Mouse (Mus musculus) hindbrain, postnatal 0 days (tissue): ENCODE results near the gene Mrpl11. TPM values are rescaled to one million over a fixed set of nuclear protein-coding genes. Genes with fewer than 3 reads are reported as not detected.
A peak's percentile ranks its signal among the peaks of the same experiment; 100 is the strongest.
"Not testable (repeated sequence)": the region's sequence is repeated elsewhere in the genome, so short reads cannot be mapped to it uniquely, and the experiment has no call there.

ENCODE experiments used
- ATAC-seq: fragments of 200-750 bp; cut with Nextera tagmentation; 2 replicates; pipeline ENCODE4 v1.8.0; 2017; ENCODE audit warnings: mild to moderate bottlenecking, moderate TSS enrichment, moderate library complexity
- DNase-seq: peaks from one replicate; pipeline ENCODE4 v3.0.0-alpha.2; 2015; ENCODE audit warnings: low spot score
- H3K27ac ChIP-seq: fragments of 300-500 bp; sonication (generic); 2 replicates; pipeline ENCODE4 v1.5.1; 2014; ENCODE audit warnings: mild to moderate bottlenecking
- H3K27me3 ChIP-seq: fragments of 300-500 bp; sonication (generic); 2 replicates; pipeline ENCODE4 v1.6.1; 2014; ENCODE audit warnings: low read length, mixed read lengths; ENCODE audit not compliant: insufficient read depth
- H3K36me3 ChIP-seq: fragments of 300-500 bp; sonication (generic); 2 replicates; pipeline ENCODE4 v1.6.1; 2014; ENCODE audit warnings: low read length, mixed read lengths; ENCODE audit not compliant: insufficient read depth
- H3K4me1 ChIP-seq: fragments of 300-500 bp; sonication (generic); 2 replicates; pipeline ENCODE4 v1.6.1; 2014; ENCODE audit warnings: antibody characterized with exemption, low read length, mixed read lengths; ENCODE audit not compliant: insufficient read depth
- H3K4me2 ChIP-seq: fragments of 300-500 bp; sonication (generic); 2 replicates; pipeline ENCODE4 v1.6.1; 2014; ENCODE audit warnings: low read depth, mild to moderate bottlenecking, low read length, moderate library complexity, mixed read lengths
- H3K4me3 ChIP-seq: fragments of 300-500 bp; sonication (generic); 2 replicates; pipeline ENCODE4 v1.5.1; 2014; ENCODE audit warnings: low read length
- H3K9ac ChIP-seq: fragments of 300-500 bp; sonication (generic); replicated peaks from 2 replicates; pipeline ENCODE4 v1.6.1; 2014; ENCODE audit warnings: mild to moderate bottlenecking, low read length, moderate library complexity, mixed read lengths
- H3K9me3 ChIP-seq: fragments of 300-500 bp; sonication (generic); 2 replicates; pipeline ENCODE4 v1.6.1; 2016; ENCODE audit warnings: low read length, mixed read lengths
- CTCF ChIP-seq: IDR thresholded peaks from 2 replicates; pipeline ENCODE4 v1.5.1; 2016; ENCODE audit warnings: antibody characterized with exemption, control low read depth, low read depth
- WGBS: fragments of 180-500 bp; shearing (Covaris S2); extraction: QIAGEN DNeasy Blood & Tissue Kit; methylation state at CpG from one replicate; pipeline ENCODE4 v1.1.7; 2014; 5-methylcytosine and 5-hydroxymethylcytosine counted together
- polyA plus RNA-seq: library from polyadenylated mRNA; unstranded; fragments of >200 nt; fragmentation: Nextera tagmentation; extraction: Ambion mirVana; gene quantifications from 2 replicates; pipeline ENCODE4 v1.2.1, GENCODE M21; 2015
- total RNA-seq: library from RNA; depleted of rRNA; stranded (reverse); fragments of >200 nt; gene quantifications from 2 replicates; pipeline ENCODE4 v1.2.3, GENCODE M21; 2014

Mrpl11 gene
- total and polyA plus RNA-seq, 2 experiments from 2014 or later, result 83.5 to 139 TPM

- no peaks in the 10 kb centered on the region for H3K27me3 ChIP-seq
- no peak overlapping the region for H3K9ac ChIP-seq
- peaks cover 16% of the 10 kb centered on the region for H3K4me1 ChIP-seq
- TF ChIP-seq CTCF, result no peak
- H3K36me3 ChIP-seq, result peaks cover 2% of the 10 kb centered on the region; the same call in 1 of the 2 replicates
- no peaks in the 10 kb centered on the region for H3K9me3 ChIP-seq
- H3K4me3 ChIP-seq, result no peak overlapping the region
- 21% methylated on average over 8 of the region's 8 CpGs for WGBS
- H3K27ac ChIP-seq, result no peak overlapping the region
- DNase-seq (no peak), ATAC-seq (no peak)
- H3K4me2 ChIP-seq, result 0 out of 2 replicates have a peak overlapping the region, but pooled peaks have one; percentile 13
These were observed 30.4 kb downstream of the Mrpl11 start for GRCm38 (mm10) chr19:4992371-4992770.

- ATAC-seq, result peak; percentile 43; the same call in 1 of the 2 replicates
- peak; percentile 74 for DNase-seq
- Histone ChIP-seq H3K27ac (no peak overlapping the region), H3K4me2 (0 out of 2 replicates have a peak overlapping the region, but pooled peaks have one; percentile 13), H3K9me3 (no peaks in the 10 kb centered on the region), H3K4me3 (no peak overlapping the region), H3K36me3 (no peaks in the 10 kb centered on the region), H3K27me3 (no peaks in the 10 kb centered on the region), H3K9ac (no peak overlapping the region), H3K4me1 (peaks cover 20% of the 10 kb centered on the region)
- 1% methylated on average over 9 of the region's 9 CpGs for WGBS
- TF ChIP-seq CTCF, result peak; percentile 34
These were observed 31.0 kb downstream of the Mrpl11 start for GRCm38 (mm10) chr19:4992904-4993303.

GRCm38 (mm10) chr19:4994043-4994442 is 32.1 kb downstream of the Mrpl11 start:
- Histone ChIP-seq H3K27me3 (no peaks in the 10 kb centered on the region), H3K9ac (no peak overlapping the region), H3K27ac (peak overlapping the region; percentile 52; the same call in 1 of the 2 replicates), H3K9me3 (no peaks in the 10 kb centered on the region), H3K4me1 (peaks cover 25% of the 10 kb centered on the region), H3K4me3 (no peak overlapping the region), H3K36me3 (no peaks in the 10 kb centered on the region), H3K4me2 (no peak overlapping the region)
- TF ChIP-seq CTCF, result no peak
- ATAC-seq, result no peak
- DNase-seq, result peak; percentile 71
- WGBS, result 39% methylated on average over 5 of the region's 5 CpGs

- Histone ChIP-seq H3K4me1 (peaks cover 19% of the 10 kb centered on the region; the same call in 1 of the 2 replicates), H3K36me3 (no peaks in the 10 kb centered on the region), H3K4me3 (no peak overlapping the region), H3K9me3 (no peaks in the 10 kb centered on the region), H3K27me3 (no peaks in the 10 kb centered on the region), H3K9ac (no peak overlapping the region), H3K27ac (no peak overlapping the region), H3K4me2 (peak overlapping the region; percentile 31)
- TF ChIP-seq CTCF, result no peak
- DNase-seq (no peak), ATAC-seq (no peak)
- 70% methylated on average over 6 of the region's 6 CpGs for WGBS
These were observed 37.6 kb downstream of the Mrpl11 start for GRCm38 (mm10) chr19:4999445-5000140.

- peak; percentile 91 for TF ChIP-seq CTCF
- peak; percentile 99 for ATAC-seq
These were observed 39.9 kb downstream of the Mrpl11 start for GRCm38 (mm10) chr19:5001666-5002406.

GRCm38 (mm10) chr19:5003644-5004043 is 41.7 kb downstream of the Mrpl11 start:
- H3K4me2 ChIP-seq, H3K27ac ChIP-seq, H3K4me1 ChIP-seq, ATAC-seq, H3K9me3 ChIP-seq, H3K4me3 ChIP-seq, H3K9ac ChIP-seq, H3K27me3 ChIP-seq, H3K36me3 ChIP-seq: not testable (repeated sequence)
- DNase-seq, result peak; percentile 32
- 67% methylated on average over 2 of the region's 2 CpGs for WGBS
- TF ChIP-seq CTCF, result peak; percentile 35

More at GRCm38 (mm10) chr19:5001666-5002406, 39.9 kb downstream of the Mrpl11 start:
- peak overlapping the region; percentile 25 for H3K9ac ChIP-seq
- H3K27me3 ChIP-seq, result no peaks in the 10 kb centered on the region
- peak overlapping the region; percentile 55 for H3K4me2 ChIP-seq
- no peaks in the 10 kb centered on the region for H3K9me3 ChIP-seq
- H3K4me1 ChIP-seq, result peaks cover 16% of the 10 kb centered on the region; the same call in 1 of the 2 replicates
- no peaks in the 10 kb centered on the region for H3K36me3 ChIP-seq
- under 1% methylated on average over 38 of the region's 39 CpGs for whole genome bisulfite sequencing
- peak; percentile 97 for DNase-seq
- peak overlapping the region; percentile 71 for H3K27ac ChIP-seq
- peak overlapping the region; percentile 26 for H3K4me3 ChIP-seq
